Mouse (Mus musculus) lung, postnatal 25 days (tissue): ENCODE measurements around the gene Synpo2.

Experiments used
- DNase-seq: peaks from one replicate; pipeline ENCODE4 v3.0.0; 2022; ENCODE audit warnings: low spot score

Synpo2 gene

DNA sequence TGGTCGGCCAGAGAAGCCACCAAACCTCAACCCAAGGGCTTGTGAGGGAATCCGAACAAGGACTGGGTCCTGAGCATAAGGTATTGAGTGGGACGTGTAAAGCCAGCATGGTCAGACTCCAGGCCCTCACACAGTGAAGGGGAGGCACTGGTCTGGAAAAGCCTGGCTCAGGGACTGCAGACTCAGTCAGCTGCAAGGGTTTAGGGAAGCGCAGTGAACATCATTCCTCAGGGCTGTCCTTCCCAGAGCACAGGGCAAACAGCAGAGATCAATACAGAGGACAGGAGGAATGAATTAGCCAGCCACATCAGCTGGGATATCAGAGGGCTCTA is 72.8 kb downstream of the Synpo2 start:
- no peak for DNase-seq

DNA sequence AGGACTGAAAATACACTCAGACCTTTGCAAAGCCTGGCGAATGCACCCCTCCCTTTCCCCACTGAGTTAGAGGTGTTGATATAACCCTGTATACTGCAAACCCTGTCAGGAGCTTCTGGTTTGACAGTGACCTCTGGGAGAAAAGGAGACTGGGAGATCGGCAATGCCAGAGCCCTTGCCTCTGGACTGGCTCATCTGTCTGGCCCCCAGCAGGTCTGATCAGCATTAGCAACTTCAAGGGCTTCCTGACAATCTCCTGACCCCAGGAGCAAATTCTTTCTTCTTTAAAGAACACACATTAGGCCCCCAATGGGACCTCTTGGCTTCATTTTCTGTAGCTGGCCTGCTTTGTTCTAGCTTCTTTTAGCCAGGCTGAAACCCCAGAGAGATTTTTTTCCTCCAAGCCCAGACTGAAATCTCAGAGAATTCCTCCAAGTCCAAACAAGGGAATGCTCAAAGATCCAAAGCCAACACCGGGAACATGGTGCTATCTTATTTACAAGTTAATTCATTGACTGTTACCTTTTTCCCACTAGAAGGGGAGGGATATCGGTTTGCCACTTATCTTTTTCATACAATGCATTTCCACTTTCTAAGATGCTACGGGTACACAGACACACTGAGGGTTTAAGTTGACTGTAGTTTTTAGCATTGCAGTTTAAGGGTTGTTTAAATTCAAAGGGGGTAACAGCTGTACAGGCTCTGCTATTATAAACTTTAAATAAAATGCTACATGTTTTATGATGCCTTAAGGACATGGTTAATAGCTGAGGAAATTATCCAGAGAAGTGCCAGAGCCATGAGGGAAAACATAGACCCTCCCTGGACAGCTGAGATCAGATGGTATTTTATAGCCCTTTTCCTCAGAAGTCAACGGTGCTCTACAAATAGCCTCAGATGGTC is 73.4 kb downstream of the Synpo2 start:
- DNase-seq = no peak

DNA sequence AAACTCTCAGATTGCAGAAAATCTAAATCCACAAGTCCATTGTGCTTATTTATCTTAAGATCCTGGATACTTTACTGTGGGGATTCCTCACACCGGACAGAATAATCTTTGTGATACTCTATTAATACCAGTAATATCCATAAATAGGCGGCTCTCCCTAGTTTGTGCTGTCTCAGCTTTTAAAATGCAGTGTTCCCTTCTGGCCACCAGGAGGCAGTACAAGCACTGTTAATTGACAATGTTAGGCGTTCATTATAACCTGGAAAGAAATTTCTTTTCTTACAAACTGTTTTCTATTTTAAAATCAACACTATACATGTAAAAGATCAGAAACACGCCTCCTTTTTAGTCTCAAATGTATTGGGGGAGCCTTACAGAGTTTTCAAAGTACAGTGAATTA is 75.2 kb downstream of the Synpo2 start:
- DNase-seq = peak; percentile 21

DNA sequence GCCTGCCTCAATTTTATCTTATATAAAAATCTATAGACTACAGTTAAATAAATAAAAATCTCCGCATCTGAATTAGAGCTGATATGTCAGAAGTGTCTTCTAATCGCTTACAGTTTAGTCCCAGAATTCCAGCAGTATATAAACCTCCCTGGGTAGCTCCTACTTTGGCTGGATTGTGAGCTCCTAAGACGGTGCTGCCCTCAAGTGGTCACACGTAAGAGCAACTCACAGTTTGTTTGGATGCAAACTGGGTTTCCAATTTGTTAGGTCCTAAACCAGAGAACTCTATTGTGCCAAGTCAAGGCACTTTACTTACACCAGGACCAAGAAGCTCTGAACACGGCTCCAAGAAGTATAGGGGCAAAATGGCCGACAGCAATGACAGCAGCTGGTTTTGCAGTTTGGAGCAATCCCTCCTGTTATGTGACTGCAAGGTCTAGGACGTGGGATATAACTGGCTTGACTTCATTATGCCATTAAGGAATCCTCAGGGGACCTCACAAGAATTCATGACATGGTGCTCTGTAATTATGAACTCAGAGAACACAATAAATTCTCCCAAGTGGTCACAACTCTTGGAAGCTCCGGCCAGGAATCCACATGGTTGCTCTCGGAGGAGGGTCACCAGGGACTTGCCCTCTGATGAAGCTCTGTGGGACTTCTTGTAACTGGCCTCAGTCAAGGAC is 76.7 kb downstream of the Synpo2 start:
- peak; percentile 58 for DNase-seq

DNA sequence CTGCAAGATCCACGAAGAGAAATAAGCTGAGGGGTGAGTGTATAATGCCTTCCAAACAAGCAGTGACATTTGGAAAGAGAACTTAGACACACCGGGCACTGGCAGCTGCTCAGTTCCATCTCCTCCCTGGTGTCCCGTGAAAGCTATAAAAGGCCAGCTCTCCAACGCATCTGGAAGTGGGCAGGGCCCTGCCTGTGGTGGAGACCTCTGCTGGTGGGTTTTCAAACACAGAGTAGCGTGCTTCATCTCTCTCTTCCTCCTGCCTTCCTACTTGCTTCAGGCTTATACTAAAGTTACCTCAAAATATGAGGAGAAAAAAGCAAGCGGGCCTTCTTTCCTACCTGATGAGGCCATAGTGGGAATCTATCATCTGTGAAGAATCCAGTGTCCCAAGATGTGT is 77.4 kb downstream of the Synpo2 start:
- DNase-seq = peak; percentile 26

DNA sequence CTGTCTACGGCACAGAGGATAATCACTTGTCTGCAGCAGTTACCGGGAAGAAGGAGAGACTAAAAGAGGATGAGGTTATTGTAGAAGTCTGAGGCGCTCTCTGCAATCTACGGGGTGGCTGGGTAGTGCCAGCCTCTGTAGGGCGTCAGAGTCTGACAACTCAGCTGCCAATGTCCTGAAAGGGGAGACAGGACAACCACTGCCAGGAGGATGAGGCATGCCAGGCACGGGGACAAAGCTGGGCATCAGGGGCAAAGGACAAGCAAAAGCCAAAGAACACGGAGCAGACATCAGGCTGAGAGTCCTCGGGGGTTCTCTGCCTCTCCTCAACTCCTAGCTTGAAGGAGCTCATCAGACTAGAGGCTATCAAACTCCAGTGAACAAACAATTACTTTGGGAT is 82.6 kb downstream of the Synpo2 start:
- DNase-seq = no peak

DNA sequence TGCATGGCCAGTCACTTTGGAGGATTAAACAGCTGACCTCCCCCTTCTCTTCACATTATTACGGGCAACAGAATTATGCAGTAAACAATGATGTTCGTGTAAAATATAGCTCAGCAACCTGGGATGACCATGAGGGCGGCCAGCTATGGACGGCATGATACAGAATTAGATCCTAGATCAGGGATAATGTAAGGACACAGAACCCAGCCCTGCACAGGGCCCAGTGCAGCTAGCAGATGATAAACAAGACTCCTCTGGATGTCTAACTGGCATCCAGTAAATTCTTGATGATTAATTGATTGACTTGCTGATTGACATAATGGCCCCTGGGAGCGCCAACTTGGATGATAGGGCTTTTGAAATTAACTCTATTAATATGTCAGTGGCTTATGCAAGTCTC is 83.0 kb downstream of the Synpo2 start:
- DNase-seq = no peak

DNA sequence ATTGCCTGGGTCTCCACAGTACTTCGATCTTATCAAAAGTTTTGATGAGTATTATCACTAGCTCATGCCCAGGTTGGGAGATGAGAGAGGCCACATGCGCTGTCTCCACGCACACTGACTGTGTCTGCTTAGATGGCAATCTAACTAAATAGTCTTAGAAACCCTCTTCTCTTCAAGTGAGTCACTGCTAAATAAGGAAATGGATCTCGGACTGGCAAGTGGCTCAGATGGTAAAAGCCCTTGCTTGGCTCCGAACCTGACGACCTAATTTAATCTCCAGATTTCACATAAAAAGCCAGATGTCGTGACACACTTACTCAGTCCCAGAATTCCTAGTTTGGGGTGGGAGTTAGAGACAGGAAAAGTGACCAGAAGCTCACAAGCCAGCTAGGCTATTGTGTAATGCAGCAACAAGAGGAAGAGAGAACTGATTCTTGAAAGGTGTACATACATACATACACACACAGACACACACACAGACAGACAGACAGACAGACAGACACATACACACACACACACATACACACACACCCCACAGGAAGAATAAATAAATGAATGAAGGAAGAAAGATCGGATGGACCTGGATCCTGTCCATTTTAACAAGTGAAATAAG is 85.3 kb downstream of the Synpo2 start:
- DNase-seq = no peak

DNA sequence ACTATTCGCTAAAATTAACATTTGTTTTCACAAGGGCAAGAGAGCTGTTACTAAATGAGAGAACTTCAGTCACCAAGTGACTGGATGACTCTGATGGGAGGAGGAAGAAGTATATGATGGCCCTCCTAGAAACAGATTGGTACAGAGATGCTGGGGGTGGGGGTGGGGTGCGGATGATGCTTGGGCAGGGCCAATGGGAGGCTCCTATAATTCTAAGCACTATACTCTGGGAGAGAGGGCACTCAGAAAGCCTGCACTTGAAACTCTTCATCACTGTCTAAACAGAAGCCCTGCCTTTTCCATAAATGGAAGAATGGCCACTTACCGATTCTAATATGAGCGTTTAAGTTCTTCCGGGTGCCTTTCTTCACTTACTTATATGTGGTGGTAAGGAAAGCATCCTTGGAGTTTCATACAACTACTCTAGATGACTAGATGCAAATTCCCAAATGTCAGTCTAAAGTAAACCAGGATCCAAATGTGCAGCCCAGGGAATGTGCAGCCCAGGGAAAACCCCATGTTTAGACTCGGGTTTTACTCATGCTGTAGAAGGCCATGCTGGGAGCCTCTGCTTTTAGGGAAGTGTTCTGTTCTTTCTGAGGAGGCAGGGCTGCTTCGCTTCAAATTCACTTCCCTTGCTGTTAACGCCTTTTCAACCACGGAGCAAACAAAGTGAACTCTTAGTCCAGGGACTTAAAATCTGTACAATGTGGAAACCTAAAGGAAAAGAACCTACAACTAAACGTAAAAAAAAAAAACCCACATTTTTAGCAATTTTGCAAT is 86.4 kb downstream of the Synpo2 start:
- no peak for DNase-seq

DNA sequence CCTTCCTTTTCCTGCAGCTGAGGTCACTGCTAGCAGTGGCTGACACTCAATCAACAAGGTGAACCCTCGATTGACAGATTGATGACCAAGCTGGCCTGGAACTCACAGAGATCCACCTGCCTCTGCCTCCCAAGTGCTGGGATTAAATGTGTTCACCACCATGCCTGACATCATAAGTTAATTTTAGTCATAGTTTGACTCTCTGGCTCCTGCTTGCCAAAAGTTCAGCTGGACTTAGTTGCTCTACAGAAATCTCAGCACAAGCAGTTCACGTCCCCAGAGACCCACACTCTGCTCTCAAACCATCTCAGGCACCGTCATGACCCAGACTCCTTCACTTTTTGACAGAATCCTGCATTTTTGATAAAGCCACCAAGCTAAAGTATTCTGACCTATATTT is 87.3 kb downstream of the Synpo2 start:
- DNase-seq = no peak

DNA sequence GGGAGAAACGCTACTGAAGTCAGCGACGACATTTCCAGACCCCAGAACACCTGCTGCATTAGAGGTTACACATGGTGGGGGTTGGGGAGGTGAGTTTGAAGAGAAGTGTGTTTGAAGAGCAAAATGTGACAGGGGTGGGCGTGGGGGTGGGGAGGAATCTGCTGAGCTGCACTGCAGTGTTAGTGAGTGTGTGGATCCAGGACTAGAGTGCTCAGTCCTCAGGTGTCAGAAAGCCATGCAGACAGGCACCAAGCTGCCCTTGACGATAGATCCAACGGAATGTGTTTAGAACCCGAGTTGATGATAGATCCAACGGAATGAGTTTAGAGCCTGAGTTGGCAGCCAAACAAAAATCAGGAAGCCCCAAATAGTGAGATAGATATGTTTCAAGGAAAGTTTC is 89.4 kb downstream of the Synpo2 start:
- DNase-seq = no peak

DNA sequence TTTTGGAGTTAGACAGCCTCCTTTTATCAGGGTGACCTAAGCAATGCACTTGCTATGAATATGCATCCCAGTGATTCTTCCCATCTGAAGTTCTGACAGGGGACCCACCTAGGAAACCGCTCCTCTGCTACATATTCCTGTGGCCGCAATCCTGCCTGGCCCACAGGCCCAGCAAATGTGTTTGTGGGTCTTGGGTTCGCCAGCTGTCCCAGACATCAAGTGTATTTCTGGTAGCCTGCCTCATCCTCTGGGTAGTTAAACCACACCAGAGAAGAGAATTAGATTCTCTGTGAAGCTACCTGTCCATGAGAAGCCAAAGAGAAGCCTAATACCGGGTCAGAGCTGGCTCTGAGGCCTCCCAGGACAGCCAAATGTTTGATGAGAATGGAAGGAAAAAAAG is 90.0 kb downstream of the Synpo2 start:
- no peak for DNase-seq

DNA sequence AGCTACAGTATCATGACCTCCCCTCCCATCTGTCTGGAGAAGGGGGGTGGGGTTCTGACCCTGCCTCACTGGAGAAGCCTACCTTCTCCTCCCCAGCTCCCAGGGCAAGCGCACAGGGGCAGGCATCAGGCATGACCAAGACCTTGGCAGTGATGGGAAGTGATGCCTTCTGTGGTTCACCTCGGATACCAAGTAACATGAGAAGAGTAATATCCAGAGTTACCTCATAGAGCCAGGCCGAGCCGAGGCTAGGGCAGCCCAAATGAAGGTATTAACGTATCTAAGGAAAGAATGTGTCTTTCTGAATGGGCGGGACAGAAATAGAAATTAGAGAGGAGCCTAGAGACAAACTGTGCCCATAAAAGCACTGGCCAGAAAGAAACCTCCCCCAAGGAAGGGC is 92.5 kb downstream of the Synpo2 start:
- DNase-seq = no peak

DNA sequence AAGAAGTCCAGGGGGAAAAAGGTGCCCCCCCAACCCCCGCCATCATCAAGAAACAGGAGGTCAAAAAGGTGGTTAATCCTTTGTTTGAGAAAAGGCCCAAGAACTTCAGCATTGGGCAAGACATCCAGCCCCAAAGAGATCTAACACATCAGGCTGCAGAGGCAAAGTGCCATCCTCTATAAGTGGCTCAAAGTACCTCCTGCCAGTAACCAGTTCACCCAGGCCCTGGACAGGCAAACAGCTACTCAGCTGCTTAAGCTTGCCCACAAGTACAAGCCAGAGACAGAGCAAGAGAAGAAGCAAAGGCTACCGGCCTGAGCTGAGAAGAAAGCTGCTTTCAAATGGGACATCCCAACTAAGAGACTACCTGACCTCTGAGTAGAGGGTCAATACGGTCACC is 93.7 kb downstream of the Synpo2 start:
- DNase-seq = no peak

DNA sequence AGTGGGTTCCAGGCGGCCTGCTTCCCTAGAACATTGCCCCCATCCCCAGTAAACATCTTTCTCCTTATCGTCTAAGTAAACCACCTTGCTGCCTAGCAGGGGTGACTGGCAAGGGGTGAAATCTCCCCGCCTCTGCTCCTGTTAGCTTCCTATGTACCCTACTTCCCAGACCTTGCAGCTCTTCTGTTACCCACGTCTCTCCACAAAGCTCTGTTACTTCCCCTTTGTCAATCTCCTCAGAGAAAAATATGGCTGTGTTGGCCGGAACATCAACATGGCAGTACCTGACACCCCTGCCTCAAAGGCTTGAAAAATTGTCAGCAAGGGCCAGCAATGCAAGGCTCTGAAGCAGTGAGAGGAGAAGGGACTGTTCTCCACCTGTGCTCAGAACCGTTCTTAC is 94.9 kb downstream of the Synpo2 start:
- no peak for DNase-seq

DNA sequence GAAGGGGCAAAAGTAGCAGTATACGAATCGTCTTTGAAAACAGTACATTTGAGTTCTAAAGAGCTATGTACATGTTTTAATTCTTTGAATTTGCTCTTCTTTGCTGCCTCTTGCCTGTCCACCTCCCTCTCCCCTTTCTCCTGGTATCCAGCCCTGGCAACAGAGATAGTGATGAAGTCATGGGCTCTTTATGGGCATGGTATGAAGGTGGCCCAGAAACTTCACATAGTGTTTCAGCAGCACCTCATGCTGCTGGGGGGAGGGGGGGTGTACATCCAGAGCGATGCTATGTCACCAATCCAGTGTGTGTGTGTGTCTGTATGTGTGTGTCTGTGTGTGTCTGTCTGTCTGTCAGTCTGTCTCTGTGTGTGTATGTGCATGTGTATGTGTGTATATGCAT is 95.8 kb downstream of the Synpo2 start:
- DNase-seq = no peak

DNA sequence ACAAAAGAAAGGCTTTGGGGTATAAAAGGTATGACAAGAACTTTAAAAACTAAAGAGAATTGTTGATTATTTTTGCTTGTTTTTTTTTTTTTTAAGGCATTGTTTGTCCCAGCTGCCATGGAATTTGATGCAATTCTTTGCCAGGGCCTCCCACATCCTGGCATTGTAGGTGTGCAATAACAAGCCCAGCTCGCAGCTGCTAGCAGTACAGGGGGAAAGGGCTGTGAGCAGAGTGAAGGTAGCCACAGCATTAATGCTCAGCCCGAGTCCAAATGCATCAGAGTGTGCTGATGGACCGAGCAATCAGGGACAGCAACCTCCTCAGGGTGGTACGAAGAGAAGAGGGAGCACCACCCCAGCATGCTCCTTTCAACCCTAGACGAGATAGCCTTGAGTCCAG is 96.3 kb downstream of the Synpo2 start:
- no peak for DNase-seq

DNA sequence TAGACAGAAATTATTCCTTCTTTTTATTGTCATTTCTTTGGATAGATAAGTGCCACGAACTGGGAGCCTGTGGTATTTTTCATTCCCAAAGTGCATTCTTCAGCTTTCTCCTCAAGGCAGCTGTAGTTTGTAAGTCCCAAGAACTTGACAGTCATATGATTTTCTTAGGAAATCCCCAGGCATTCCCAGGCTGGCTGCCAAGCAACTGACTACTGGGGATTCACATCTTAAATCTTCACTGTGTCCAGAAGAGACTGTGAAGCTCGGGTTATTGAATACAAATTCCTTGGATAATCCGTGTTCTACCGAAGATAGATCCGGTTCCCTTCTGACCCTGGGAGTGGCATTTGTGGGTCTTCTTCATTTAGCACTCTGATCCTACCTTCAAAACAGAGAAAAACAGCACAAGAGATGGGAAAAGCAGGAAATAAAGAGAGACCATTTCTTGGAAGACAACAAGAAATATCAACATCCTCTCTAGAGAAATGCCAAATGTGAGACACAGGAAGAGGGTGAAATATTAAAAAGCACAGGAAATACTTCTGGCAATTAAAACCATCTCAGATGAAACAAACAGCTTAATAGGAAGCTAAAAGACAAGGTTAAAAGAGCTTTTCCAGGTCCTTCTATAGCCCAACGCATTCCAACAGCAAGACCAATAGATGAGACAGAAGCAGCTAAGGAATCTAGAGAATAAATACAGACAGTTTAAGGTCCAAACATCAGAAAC is 97.5 kb downstream of the Synpo2 start:
- DNase-seq = peak; percentile 81

DNA sequence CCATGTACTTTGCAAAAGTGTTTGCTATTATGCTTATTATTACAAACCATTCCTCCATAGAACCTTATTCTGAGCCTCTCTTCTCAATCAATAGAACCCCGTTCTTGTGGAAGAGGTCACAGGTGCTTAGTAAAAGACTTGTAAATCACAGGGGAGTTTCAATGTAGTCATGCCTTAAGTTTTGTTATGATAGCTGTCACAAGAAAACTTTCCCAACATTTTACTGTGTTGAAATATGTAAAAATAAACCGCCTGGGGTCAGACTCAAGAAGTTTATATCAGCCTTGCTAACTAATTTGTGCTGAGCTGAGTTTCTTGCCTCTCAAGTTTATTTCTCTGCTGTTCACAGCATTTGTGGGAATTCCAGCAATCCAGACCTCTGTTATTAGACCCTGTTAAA is 103.8 kb downstream of the Synpo2 start:
- DNase-seq = no peak

DNA sequence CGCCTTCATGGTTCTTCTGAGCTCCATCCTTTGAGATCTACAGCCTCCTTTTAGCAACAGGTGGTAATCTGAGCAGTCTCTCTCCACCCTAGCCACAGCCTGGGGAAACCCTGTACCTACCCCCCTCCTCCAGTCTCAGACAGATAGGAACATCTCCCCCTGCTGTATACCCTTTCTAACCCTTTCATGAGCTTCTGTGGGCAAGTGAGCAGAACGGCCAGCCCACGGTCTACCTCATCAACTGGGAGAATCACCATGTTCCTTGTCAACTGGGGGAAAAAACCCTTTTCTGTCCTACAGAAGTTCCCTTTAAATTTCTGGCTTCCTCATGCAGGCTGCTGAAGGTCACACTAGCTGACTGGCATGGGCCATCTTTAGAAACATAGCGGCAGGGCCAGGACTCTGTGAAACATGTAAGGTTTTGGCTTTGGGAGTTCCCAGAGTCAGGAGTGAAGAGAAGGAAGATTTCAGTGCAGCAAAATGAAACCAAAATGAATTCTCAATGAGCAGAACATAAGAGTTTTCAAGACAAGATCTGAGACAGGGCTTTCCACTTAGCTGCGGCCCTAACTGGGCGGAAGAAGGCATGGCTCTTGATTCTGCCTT is 104.7 kb downstream of the Synpo2 start:
- DNase-seq = no peak
